Mouse (Mus musculus) myocyte (in vitro differentiated cells): ENCODE measurements around the gene Paqr9. TPM values are rescaled to one million over a fixed set of nuclear protein-coding genes. Genes with fewer than 3 reads are reported as not detected.
"Not testable (repeated sequence)": the region's sequence is repeated elsewhere in the genome, so short reads cannot be mapped to it uniquely, and the experiment has no call there.

ENCODE experiments used
- H3K27me3 ChIP-seq: one replicate; pipeline ENCODE4 v1.6.1; 2011; ENCODE audit not compliant: control insufficient read depth, insufficient read depth, insufficient read length
- H3K36me3 ChIP-seq: one replicate; pipeline ENCODE4 v1.6.1; 2011; ENCODE audit not compliant: control insufficient read depth, insufficient read depth
- H3K4me2 ChIP-seq: one replicate; pipeline ENCODE4 v1.6.1; 2011; ENCODE audit warnings: low read depth, control low read depth
- H3K4me3 ChIP-seq: one replicate; pipeline ENCODE4 v1.5.1; 2011; ENCODE audit warnings: mild to moderate bottlenecking, control low read depth, moderate library complexity
- H3K79me2 ChIP-seq: one replicate; pipeline ENCODE4 v1.6.1; 2011; ENCODE audit not compliant: control insufficient read depth, insufficient read depth
- H3ac ChIP-seq: one replicate; pipeline ENCODE4 v1.6.1; 2011; ENCODE audit not compliant: control insufficient read depth, insufficient read length
- CEBPB ChIP-seq: IDR thresholded peaks from 2 replicates; pipeline ENCODE4 v1.6.1; 2011; ENCODE audit warnings: mild to moderate bottlenecking, moderate library complexity; ENCODE audit not compliant: poor library complexity, insufficient read depth, severe bottlenecking
- E2F4 ChIP-seq: IDR thresholded peaks from one replicate; pipeline ENCODE4 v1.6.1; 2011; ENCODE audit warnings: mild to moderate bottlenecking, control low read depth, moderate library complexity; ENCODE audit not compliant: insufficient read depth
- MAX ChIP-seq: IDR thresholded peaks from one replicate; pipeline ENCODE4 v1.6.1; 2011; ENCODE audit warnings: low read depth, mild to moderate bottlenecking, control low read depth
- MYOD1 ChIP-seq, 3 experiments: IDR thresholded peaks; one replicate each; pipeline ENCODE4 v1.6.1; 2011; ENCODE audit warnings: control low read depth in 2 of 3, low read depth in 2 of 3, mild to moderate bottlenecking in 2 of 3, moderate library complexity in 1 of 3; ENCODE audit not compliant: insufficient read length in 2 of 3, control insufficient read depth in 1 of 3
- MYOG ChIP-seq, 3 experiments: IDR thresholded peaks; one replicate each; pipeline ENCODE4 v1.6.1; 2011; ENCODE audit warnings: control low read depth in 2 of 3, low read depth in 2 of 3, mild to moderate bottlenecking in 2 of 3; ENCODE audit not compliant: insufficient read length in 2 of 3, control insufficient read depth in 1 of 3, insufficient read depth in 1 of 3
- POLR2A ChIP-seq: IDR thresholded peaks from one replicate; pipeline ENCODE4 v1.6.1; 2011; ENCODE audit warnings: low read depth, mild to moderate bottlenecking, control low read depth, moderate library complexity; ENCODE audit not compliant: insufficient read length
- POLR2AphosphoS2 ChIP-seq: IDR thresholded peaks from one replicate; pipeline ENCODE4 v1.6.1; 2011; ENCODE audit warnings: low read depth, control low read depth; ENCODE audit not compliant: insufficient read length
- REST ChIP-seq: IDR thresholded peaks from one replicate; pipeline ENCODE4 v1.6.1; 2011; ENCODE audit warnings: mild to moderate bottlenecking, control low read depth, moderate library complexity; ENCODE audit not compliant: insufficient read depth, insufficient read length
- SRF ChIP-seq: IDR thresholded peaks from one replicate; pipeline ENCODE4 v1.6.1; 2011; ENCODE audit warnings: low read depth; ENCODE audit not compliant: control insufficient read depth, insufficient read length
- TCF12 ChIP-seq: IDR thresholded peaks from one replicate; pipeline ENCODE4 v1.6.1; 2011; ENCODE audit warnings: mild to moderate bottlenecking, control low read depth; ENCODE audit not compliant: poor library complexity, insufficient read depth, severe bottlenecking
- TCF3 ChIP-seq: IDR thresholded peaks from one replicate; pipeline ENCODE4 v1.6.1; 2011; ENCODE audit warnings: low read depth, control low read depth; ENCODE audit not compliant: insufficient read length
- USF1 ChIP-seq: IDR thresholded peaks from one replicate; pipeline ENCODE4 v1.6.1; 2011; ENCODE audit warnings: low read depth, mild to moderate bottlenecking, control low read depth, moderate library complexity
- polyA plus RNA-seq: library from polyadenylated mRNA; unstranded; fragments of >200 nt; fragmentation: generic; extraction: Trizol; gene quantifications from one replicate; pipeline ENCODE4 v1.2.1, GENCODE M21; 2012; ENCODE audit warnings: missing spikeins

Paqr9 gene
- polyA plus RNA-seq, 1 experiment, result under 0.01 TPM

DNA sequence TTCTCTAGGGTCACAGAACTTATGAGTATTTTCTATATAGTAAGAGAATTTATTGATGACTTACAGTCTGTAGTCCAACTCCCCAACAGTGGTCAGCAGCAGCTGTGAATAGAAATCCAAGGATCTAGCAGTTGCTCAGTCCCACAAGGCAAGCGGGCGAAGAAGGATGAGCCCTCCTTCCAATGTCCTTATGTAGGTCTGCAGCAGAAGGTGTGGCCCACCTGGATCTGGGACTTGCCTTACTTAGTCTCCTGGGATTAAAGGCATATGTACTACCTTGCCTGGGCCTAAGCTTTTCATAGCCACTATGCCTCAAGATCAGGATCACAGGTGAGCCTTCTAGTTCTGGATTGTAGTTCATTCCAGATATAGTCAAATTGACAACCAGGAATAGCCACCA is 45.7 kb upstream of the Paqr9 start:
- Histone ChIP-seq H3K36me3 (no peaks in the 10 kb centered on the region), H3K4me3 (no peak overlapping the region), H3K4me2 (no peak overlapping the region), H3K79me2 (peaks cover 35% of the 10 kb centered on the region), H3K27me3 (no peaks in the 10 kb centered on the region), H3ac (no peak overlapping the region)
- no peak for TF ChIP-seq TCF3
- no peak for TF ChIP-seq POLR2A
- no peak for TF ChIP-seq MYOD1 (IDR thresholded peaks at IDR 0.05; ENCODE audit: control insufficient read depth in 1 of 3, insufficient read length in 2 of 3, low read depth in 2 of 3)
- no peak for TF ChIP-seq POLR2AphosphoS2
- TF ChIP-seq CEBPB, result no peak
- TF ChIP-seq REST, result no peak
- TF ChIP-seq E2F4, result no peak
- no peak for TF ChIP-seq MYOG (IDR thresholded peaks at IDR 0.05; ENCODE audit: control insufficient read depth in 1 of 3, insufficient read depth in 1 of 3, insufficient read length in 2 of 3, low read depth in 2 of 3)
- no peak for TF ChIP-seq MAX
- no peak for TF ChIP-seq TCF12
- TF ChIP-seq SRF, result no peak
- no peak for TF ChIP-seq USF1

DNA sequence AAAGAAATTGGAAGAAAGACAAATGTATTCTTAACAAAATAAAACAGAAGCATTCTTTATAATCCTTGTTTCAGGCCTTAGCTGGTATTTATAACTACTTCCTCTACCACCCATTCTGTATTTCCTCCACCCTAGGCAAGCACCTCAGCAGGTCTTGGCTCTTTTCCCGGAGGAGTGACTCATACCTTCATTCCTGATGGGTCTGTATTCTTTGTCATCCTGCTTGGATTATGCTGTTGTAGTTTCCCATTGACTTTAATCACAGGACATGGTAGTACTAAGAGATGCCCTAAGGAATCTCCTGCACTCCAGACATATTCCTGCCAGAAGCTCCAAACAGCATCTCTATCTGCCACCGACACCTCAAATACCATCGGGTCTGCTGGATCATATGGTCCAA is 45.1 kb upstream of the Paqr9 start:
- not testable (repeated sequence) for H3K4me2 ChIP-seq, H3ac ChIP-seq, H3K27me3 ChIP-seq, H3K36me3 ChIP-seq, H3K4me3 ChIP-seq
- peaks cover 29% of the 10 kb centered on the region for H3K79me2 ChIP-seq

DNA sequence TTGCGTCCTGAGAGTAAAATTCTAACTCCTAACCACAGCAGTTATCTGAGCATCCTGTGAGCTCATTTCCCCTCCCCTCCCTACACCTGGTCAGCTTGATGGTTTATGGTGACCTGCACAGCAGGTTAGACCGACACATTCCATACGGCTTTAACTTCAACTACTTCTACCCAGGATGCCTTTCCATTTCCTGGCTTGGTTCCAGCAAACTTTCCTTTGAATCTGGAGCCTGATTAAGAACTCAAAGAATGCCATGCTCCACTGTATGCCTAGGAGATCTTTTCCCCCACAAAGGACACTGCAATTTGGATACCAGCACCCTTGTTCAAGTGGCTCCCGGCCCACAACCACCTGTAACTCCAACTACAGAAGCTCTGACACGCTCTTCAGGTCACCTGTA is 38.9 kb upstream of the Paqr9 start:
- no peak overlapping the region for H3K4me2 ChIP-seq
- TF ChIP-seq TCF3 (no peak), CEBPB (no peak), MYOG (IDR thresholded peaks at IDR 0.05; ENCODE audit: control insufficient read depth in 1 of 3, insufficient read depth in 1 of 3, insufficient read length in 2 of 3, low read depth in 2 of 3) (no peak), USF1 (no peak), TCF12 (no peak)
- no peaks in the 10 kb centered on the region for H3K36me3 ChIP-seq
- H3K4me3 ChIP-seq, result no peak overlapping the region
- H3K27me3 ChIP-seq, result no peaks in the 10 kb centered on the region
- H3ac ChIP-seq, result no peak overlapping the region
- no peaks in the 10 kb centered on the region for H3K79me2 ChIP-seq

DNA sequence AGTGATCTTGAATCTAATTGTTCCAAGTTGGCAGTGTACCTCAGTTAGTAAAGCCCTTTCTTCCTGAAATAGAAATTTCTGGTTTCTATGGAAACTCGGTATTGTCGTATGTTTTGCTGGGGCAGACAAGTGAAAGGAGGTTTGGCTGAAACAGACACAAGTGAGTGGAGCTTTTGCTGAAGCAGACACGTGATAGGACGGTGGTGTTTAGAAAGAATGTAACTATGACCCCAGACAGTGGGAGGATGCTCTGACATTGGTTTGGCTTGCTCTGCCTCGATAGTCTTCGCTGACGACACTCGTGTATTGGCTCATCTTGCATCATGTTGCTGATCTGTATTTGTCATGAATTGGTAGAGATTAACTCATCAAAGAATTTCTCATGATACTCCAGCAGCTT is 38.4 kb upstream of the Paqr9 start:
- Histone ChIP-seq H3K79me2 (no peaks in the 10 kb centered on the region), H3K4me2 (no peak overlapping the region), H3K36me3 (no peaks in the 10 kb centered on the region), H3ac (no peak overlapping the region), H3K27me3 (no peaks in the 10 kb centered on the region), H3K4me3 (no peak overlapping the region)
- TF ChIP-seq POLR2AphosphoS2 (no peak), POLR2A (no peak), TCF12 (no peak), MYOD1 (IDR thresholded peaks at IDR 0.05; ENCODE audit: control insufficient read depth in 1 of 3, insufficient read length in 2 of 3, low read depth in 2 of 3) (no peak), TCF3 (no peak), MAX (no peak), MYOG (IDR thresholded peaks at IDR 0.05; ENCODE audit: control insufficient read depth in 1 of 3, insufficient read depth in 1 of 3, insufficient read length in 2 of 3, low read depth in 2 of 3) (no peak), REST (no peak), SRF (no peak), E2F4 (no peak), USF1 (no peak), CEBPB (no peak)

DNA sequence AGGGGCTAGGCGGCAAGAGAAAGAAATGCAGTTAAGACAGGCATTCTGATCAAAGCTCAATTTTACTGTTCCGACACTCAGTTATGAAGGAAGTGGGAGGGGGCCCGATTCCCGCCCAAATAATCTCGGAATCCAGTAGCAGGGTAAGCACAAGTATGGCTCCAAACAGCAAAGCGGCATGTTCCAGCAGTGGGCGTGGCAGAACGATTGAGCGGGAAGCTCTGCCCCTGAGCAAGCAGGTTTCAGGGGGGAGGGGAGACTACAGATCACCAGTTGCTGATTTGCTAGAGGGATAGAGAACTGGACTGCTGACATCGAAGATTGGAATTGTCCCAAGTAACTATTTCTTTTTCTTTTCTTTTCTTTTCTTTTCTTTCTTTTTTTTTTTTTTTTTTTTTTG is 37.9 kb upstream of the Paqr9 start:
- TF ChIP-seq MYOG (IDR thresholded peaks at IDR 0.05; ENCODE audit: control insufficient read depth in 1 of 3, insufficient read depth in 1 of 3, insufficient read length in 2 of 3, low read depth in 2 of 3) (no peak), E2F4 (no peak)
- no peaks in the 10 kb centered on the region for H3K79me2 ChIP-seq
- H3K4me2 ChIP-seq, result no peak overlapping the region
- no peak overlapping the region for H3ac ChIP-seq
- no peak overlapping the region for H3K4me3 ChIP-seq
- H3K27me3 ChIP-seq, result no peaks in the 10 kb centered on the region
- no peaks in the 10 kb centered on the region for H3K36me3 ChIP-seq

DNA sequence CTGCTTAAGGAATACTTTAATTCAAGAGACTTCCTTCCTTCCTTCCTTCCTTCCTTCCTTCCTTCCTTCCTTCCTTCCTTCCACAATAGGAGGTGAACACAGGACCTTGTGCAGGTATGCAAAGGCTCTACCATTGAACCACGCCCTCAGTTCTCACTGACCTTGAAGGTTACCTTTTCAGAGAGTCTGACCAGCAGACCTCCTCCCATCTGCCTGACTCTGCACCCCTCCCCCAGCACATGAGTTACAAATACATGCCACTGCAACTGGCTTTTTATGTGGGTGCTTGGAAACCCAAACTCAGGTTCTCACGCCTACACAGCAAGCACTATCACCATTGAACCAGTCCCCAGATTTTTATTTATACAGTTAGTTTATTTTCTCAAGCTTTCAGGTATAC is 36.9 kb upstream of the Paqr9 start:
- TF ChIP-seq MAX, result no peak
- no peak for TF ChIP-seq CEBPB
- TF ChIP-seq MYOD1 (IDR thresholded peaks at IDR 0.05; ENCODE audit: control insufficient read depth in 1 of 3, insufficient read length in 2 of 3, low read depth in 2 of 3), result no peak
- TF ChIP-seq TCF12, result no peak
- TF ChIP-seq MYOG (IDR thresholded peaks at IDR 0.05; ENCODE audit: control insufficient read depth in 1 of 3, insufficient read depth in 1 of 3, insufficient read length in 2 of 3, low read depth in 2 of 3), result no peak
- TF ChIP-seq USF1, result no peak
- TF ChIP-seq E2F4, result no peak
- TF ChIP-seq POLR2A, result no peak
- no peak for TF ChIP-seq REST
- TF ChIP-seq SRF, result no peak
- TF ChIP-seq POLR2AphosphoS2, result no peak
- no peak for TF ChIP-seq TCF3
- H3K27me3 ChIP-seq, result no peaks in the 10 kb centered on the region
- no peak overlapping the region for H3ac ChIP-seq
- no peak overlapping the region for H3K4me2 ChIP-seq
- H3K79me2 ChIP-seq, result no peaks in the 10 kb centered on the region
- H3K4me3 ChIP-seq, result no peak overlapping the region
- no peaks in the 10 kb centered on the region for H3K36me3 ChIP-seq
